Mouse (Mus musculus) liver, embryonic 15.5 days (tissue): Measurements from ENCODE around the gene Scaf8. TPM values are rescaled to one million over a fixed set of nuclear protein-coding genes. Genes with fewer than 3 reads are reported as not detected.
A peak's percentile ranks its signal among the peaks of the same experiment; 100 is the strongest.
"Not testable (repeated sequence)": the region's sequence is repeated elsewhere in the genome, so short reads cannot be mapped to it uniquely, and the experiment has no call there.

Experiments used
- ATAC-seq: fragments of 200-750 bp; cut with Nextera tagmentation; 2 replicates; pipeline ENCODE4 v1.8.0; 2017; ENCODE audit warnings: moderate number of reproducible peaks, mild to moderate bottlenecking, moderate library complexity; ENCODE audit not compliant: insufficient read depth
- H3K27ac ChIP-seq: fragments of 300-500 bp; sonication (generic); replicated peaks from 2 replicates; pipeline ENCODE4 v1.5.1; 2015; ENCODE audit warnings: mild to moderate bottlenecking, inconsistent platforms
- H3K27me3 ChIP-seq: fragments of 300-500 bp; sonication (generic); 2 replicates; pipeline ENCODE4 v1.6.1; 2015; ENCODE audit warnings: mild to moderate bottlenecking, inconsistent platforms
- H3K36me3 ChIP-seq: fragments of 300-500 bp; sonication (generic); replicated peaks from 2 replicates; pipeline ENCODE4 v1.6.1; 2015; ENCODE audit warnings: moderate library complexity, mild to moderate bottlenecking, inconsistent platforms
- H3K4me1 ChIP-seq: fragments of 300-500 bp; sonication (generic); replicated peaks from 2 replicates; pipeline ENCODE4 v1.6.1; 2015; ENCODE audit warnings: inconsistent platforms
- H3K4me2 ChIP-seq: fragments of 300-500 bp; sonication (generic); 2 replicates; pipeline ENCODE4 v1.6.1; 2015; ENCODE audit warnings: moderate library complexity, mild to moderate bottlenecking, inconsistent platforms
- H3K4me3 ChIP-seq: fragments of 300-500 bp; sonication (generic); replicated peaks from 2 replicates; pipeline ENCODE4 v1.5.1; 2015; ENCODE audit warnings: mild to moderate bottlenecking, inconsistent platforms
- H3K9ac ChIP-seq: fragments of 300-500 bp; sonication (generic); 2 replicates; pipeline ENCODE4 v1.6.1; 2015; ENCODE audit warnings: moderate library complexity, mild to moderate bottlenecking, inconsistent platforms
- H3K9me3 ChIP-seq: fragments of 300-500 bp; sonication (generic); replicated peaks from 2 replicates; pipeline ENCODE4 v1.6.1; 2016; ENCODE audit warnings: inconsistent platforms
- WGBS: fragments of 180-500 bp; shearing (Covaris S2); methylation state at CpG from one replicate; pipeline ENCODE4 v1.1.7; 2015; ENCODE audit warnings: mixed read lengths; ENCODE audit not compliant: insufficient replicate concordance; 5-methylcytosine and 5-hydroxymethylcytosine counted together
- polyA plus RNA-seq: library from polyadenylated mRNA; unstranded; fragments of >200 nt; fragmentation: Nextera tagmentation; extraction: Ambion mirVana; gene quantifications from 2 replicates; pipeline ENCODE4 v1.2.1, GENCODE M21; 2015

Gene Scaf8
- polyA plus RNA-seq, 1 experiment from 2014 or later = 8.0 TPM

DNA sequence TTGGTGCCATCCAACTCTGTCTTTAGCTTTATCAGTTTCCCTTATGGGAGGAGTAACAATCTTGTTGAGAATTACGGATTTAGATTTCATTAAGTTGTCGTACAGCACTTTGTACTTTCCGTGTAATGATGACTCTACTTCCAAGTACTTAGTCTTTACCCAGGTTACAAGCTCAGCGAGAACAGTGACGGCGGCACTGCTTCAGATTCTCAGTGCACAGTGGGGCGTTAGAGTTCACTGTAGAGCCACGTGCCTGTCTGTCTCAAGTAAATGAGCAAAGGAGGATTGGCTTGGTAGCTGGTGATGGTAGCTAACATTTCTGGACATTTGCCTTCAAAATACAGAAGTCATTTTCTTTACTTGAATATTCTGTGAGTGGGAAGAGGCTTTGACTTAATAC lies 6.2 kb downstream of the Scaf8 start:
- H3K27ac ChIP-seq, ATAC-seq, H3K36me3 ChIP-seq, H3K9me3 ChIP-seq, H3K4me3 ChIP-seq, H3K4me2 ChIP-seq, H3K9ac ChIP-seq, H3K27me3 ChIP-seq: not testable (repeated sequence)
- 79% methylated on average over 8 of the region's 8 CpGs for WGBS
- H3K4me1 ChIP-seq = peaks cover 26% of the 10 kb centered on the region

DNA sequence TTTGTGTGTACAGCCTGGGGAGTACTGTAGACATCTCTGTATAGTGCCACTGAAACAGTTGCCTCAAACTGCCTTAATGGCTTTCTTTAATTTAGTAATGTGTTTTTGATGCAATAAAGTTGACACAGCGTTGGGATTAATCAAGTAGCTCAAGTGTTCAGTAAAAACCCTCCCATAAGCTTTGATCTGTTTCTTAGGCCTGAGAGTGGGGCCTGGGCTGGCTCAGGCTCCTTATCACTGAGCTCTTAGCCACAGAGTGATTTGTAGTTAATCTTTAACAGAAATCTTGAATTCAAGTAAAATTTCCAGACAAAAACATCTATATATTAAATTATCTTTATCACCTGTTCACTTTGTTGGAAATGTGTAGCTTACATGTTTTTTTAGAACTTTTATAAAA lies 8.8 kb downstream of the Scaf8 start:
- not testable (repeated sequence) for H3K27ac ChIP-seq, ATAC-seq, H3K4me1 ChIP-seq, H3K27me3 ChIP-seq, H3K36me3 ChIP-seq, H3K4me2 ChIP-seq, H3K9me3 ChIP-seq, H3K4me3 ChIP-seq, H3K9ac ChIP-seq
- 48% methylated on average over 1 of the region's 1 CpGs for WGBS

DNA sequence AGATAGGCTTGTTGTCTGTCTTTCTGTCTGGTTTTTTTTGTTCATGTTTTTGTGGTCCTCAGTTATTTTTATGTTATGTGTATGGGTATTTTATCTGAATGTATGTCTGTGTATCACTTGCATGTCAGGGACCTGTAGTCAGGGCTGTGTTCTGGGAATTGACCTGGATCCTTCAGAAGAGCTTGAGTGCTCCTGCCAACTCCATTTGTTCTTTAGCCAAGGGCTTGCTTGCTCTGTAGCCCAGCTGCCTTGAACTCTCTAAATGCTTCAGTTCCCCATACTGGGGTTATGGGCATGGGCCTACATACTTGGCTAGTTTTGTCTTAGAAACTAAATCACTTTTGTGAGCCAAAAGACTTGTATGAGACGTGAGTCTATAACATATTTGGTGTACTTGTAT lies 13.9 kb downstream of the Scaf8 start:
- no peak overlapping the region for H3K9ac ChIP-seq
- no peaks in the 10 kb centered on the region for H3K27me3 ChIP-seq
- H3K9me3 ChIP-seq = no peaks in the 10 kb centered on the region
- H3K4me3 ChIP-seq = no peak overlapping the region
- H3K4me1 ChIP-seq = no peaks in the 10 kb centered on the region
- no peak for ATAC-seq
- H3K36me3 ChIP-seq = peaks cover 25% of the 10 kb centered on the region
- no peak overlapping the region for H3K27ac ChIP-seq
- WGBS = 75% methylated on average over 1 of the region's 1 CpGs
- no peak overlapping the region for H3K4me2 ChIP-seq

DNA sequence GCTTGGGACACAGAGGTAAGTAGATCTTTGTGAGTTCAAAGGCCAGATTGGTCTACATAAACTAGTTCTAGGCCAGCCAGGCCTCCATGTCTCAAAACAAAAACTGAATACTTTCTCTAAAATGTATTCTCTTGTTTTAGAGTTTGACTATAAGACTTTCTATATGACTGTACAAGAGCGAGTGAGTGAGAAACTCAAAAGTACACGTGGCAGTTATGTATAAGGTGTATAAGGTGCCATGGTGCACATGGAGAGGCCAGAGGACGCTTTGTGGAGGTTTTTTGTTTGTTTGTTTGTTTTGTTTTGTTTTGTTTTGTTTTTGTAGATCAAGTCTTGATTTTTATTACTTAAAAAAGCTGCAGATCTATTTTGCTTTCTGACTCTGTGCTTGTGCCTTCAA lies 15.0 kb downstream of the Scaf8 start:
- Histone ChIP-seq H3K9ac (no peak overlapping the region), H3K4me3 (no peak overlapping the region), H3K36me3 (peaks cover 26% of the 10 kb centered on the region), H3K27me3 (no peaks in the 10 kb centered on the region), H3K27ac (no peak overlapping the region), H3K4me2 (no peak overlapping the region), H3K9me3 (no peaks in the 10 kb centered on the region), H3K4me1 (no peaks in the 10 kb centered on the region)
- no peak for ATAC-seq
- 80% methylated on average over 3 of the region's 3 CpGs for WGBS

DNA sequence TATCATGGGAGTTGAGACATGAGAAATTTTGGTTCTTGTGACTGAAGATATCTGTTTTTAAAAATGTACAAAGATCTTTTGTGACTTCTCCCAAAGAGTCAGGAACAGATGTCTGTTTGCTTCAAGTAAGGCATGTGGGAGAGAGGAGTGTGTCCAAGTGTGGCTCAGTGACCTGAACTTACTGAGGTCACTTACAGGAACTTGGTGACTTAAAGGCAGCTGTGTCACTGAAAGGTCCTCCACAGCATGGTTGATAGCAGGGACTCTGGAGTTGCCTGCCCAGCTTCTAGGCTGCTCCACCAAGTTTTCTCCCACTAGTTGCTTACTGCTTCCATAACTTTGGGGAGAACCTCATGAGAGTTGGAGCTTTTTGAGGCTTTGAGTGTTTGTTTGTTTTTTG lies 20.6 kb downstream of the Scaf8 start:
- Histone ChIP-seq H3K27ac (no peak overlapping the region), H3K4me3 (no peak overlapping the region), H3K9me3 (no peaks in the 10 kb centered on the region), H3K4me1 (peaks cover 32% of the 10 kb centered on the region), H3K4me2 (no peak overlapping the region), H3K9ac (no peak overlapping the region), H3K36me3 (peaks cover 13% of the 10 kb centered on the region), H3K27me3 (no peaks in the 10 kb centered on the region)
- no peak for ATAC-seq

DNA sequence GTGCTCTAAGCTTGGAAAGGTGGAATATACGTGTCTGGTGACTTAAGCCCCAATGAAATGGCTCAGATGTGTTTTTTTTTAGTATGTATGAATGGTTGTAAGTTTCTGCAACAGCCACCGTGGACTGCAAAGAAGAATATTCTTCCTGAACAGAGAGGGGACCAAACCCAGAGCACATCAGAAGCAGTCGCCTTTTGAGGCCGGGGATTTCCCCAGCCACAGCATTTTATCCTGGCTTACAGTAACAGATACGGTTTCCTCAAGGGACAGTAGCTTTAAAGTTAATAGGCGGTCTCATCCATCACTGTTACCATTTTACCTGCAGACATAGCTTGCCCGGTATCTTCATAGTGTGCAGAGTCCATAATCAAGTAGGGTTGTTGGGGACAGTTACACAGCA lies 21.4 kb downstream of the Scaf8 start:
- peaks cover 38% of the 10 kb centered on the region for H3K4me1 ChIP-seq
- H3K4me2 ChIP-seq = no peak overlapping the region
- H3K9me3 ChIP-seq = no peaks in the 10 kb centered on the region
- H3K27ac ChIP-seq = no peak overlapping the region
- no peak for ATAC-seq
- H3K4me3 ChIP-seq = no peak overlapping the region
- H3K9ac ChIP-seq = no peak overlapping the region
- no peaks in the 10 kb centered on the region for H3K27me3 ChIP-seq
- peaks cover 16% of the 10 kb centered on the region for H3K36me3 ChIP-seq
- WGBS = 75% methylated on average over 7 of the region's 7 CpGs

DNA sequence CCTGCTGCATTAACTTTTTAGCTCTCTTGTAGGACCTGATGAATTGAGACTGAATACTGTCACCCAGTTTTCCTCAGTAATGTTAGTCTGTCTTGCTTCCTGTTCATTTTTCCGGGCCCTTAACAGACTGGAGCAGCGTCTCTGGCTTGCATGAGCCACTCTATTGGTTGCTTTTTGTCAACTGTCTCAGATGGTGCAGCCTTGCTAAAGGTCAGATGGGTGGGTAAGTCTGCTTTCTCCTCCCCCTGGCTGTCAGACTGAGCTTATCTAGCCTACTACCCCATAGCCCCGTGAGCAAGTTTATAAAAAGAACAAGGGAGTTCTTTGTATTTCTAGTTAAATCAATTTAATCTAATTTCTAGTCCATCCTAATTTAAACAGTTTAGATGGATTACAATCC lies 23.6 kb downstream of the Scaf8 start:
- H3K36me3 ChIP-seq = peaks cover 6% of the 10 kb centered on the region; the same call in 1 of the 2 replicates
- H3K9ac ChIP-seq = no peak overlapping the region
- 16% methylated on average over 3 of the region's 3 CpGs for WGBS
- H3K27me3 ChIP-seq = no peaks in the 10 kb centered on the region
- H3K27ac ChIP-seq = no peak overlapping the region
- H3K4me1 ChIP-seq = peaks cover 41% of the 10 kb centered on the region
- peak; percentile 75 for ATAC-seq
- H3K4me2 ChIP-seq = no peak overlapping the region
- H3K4me3 ChIP-seq = no peak overlapping the region
- no peaks in the 10 kb centered on the region for H3K9me3 ChIP-seq

DNA sequence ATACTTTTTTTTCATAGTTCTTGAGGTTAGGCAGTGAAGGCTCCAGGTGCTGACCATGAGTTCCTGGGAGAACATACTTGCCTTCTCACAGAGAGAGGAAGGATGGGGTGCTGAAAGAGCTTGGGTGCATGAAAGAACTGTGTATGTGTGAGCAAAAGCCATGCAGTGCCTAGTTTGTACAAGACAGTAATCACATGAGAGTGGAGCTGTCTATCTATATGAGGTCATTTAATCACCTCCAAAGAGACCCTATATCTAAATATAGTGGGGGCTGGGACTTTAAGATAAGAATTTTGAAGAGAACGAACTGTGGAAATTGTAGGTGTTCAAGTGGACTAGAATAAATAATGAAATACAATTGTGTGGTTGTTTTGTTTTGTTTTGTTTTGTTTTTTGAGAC lies 25.3 kb downstream of the Scaf8 start:
- WGBS = 11% methylated on average over 1 of the region's 1 CpGs
- no peak overlapping the region for H3K9ac ChIP-seq
- peak overlapping the region; percentile 23; the same call in 1 of the 2 replicates for H3K4me2 ChIP-seq
- no peaks in the 10 kb centered on the region for H3K9me3 ChIP-seq
- H3K4me3 ChIP-seq = no peak overlapping the region
- ATAC-seq = peak; percentile 60; the same call in 1 of the 2 replicates
- H3K27me3 ChIP-seq = no peaks in the 10 kb centered on the region
- H3K4me1 ChIP-seq = peaks cover 46% of the 10 kb centered on the region
- H3K27ac ChIP-seq = no peak overlapping the region
- peaks cover 6% of the 10 kb centered on the region; the same call in 1 of the 2 replicates for H3K36me3 ChIP-seq

DNA sequence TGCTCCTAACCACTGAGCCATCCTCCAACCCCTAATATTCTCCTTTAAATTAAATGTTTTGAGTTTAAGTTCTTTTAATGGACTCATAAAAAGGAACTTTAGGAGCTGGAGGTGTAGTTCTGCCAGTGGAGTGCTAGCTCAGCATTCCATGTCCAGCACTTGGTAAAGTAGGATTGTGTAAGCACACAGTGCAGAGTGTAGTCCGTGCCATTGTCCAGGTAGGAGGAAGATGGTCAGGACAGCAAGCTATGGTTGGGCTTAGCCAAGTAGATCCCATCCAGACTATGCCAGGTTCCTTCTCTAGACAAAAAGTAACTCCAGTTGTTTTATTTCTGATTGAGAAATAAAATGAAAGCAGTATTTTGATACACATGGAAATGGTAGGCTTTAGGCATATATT lies 34.1 kb downstream of the Scaf8 start:
- H3K4me2 ChIP-seq = no peak overlapping the region
- WGBS = 71% methylated on average over 1 of the region's 1 CpGs
- peaks cover 9% of the 10 kb centered on the region; the same call in 1 of the 2 replicates for H3K4me1 ChIP-seq
- no peak overlapping the region for H3K9ac ChIP-seq
- no peak overlapping the region for H3K27ac ChIP-seq
- no peak overlapping the region for H3K4me3 ChIP-seq
- H3K27me3 ChIP-seq = no peaks in the 10 kb centered on the region
- H3K9me3 ChIP-seq = no peaks in the 10 kb centered on the region
- ATAC-seq = 0 out of 2 replicates have a peak, but pooled peaks have one; percentile 45
- H3K36me3 ChIP-seq = peaks cover 35% of the 10 kb centered on the region

DNA sequence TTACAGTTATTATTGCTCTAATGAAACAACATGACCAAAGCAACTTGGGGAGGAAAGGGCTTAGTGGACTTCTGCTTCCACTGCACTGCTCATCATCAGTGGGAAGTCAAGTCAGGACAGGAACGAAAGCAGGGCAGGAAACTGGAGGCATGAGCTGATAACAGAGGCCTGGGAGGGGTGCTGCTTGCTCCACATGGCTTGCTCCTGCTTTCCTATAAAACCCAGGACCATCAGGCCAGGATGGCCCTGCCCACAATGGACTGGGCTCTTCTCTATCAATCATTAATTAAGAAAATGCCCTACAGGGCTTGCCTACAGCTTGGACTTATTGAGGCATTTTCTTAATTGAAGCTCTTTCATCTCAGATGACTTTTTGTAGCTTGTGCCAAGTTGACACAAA lies 34.8 kb downstream of the Scaf8 start:
- Histone ChIP-seq H3K4me1 (peaks cover 5% of the 10 kb centered on the region; the same call in 1 of the 2 replicates), H3K27me3 (no peaks in the 10 kb centered on the region), H3K9ac (no peak overlapping the region), H3K4me2 (no peak overlapping the region), H3K36me3 (peaks cover 39% of the 10 kb centered on the region), H3K9me3 (no peaks in the 10 kb centered on the region), H3K27ac (no peak overlapping the region), H3K4me3 (no peak overlapping the region)
- 13% methylated on average over 1 of the region's 1 CpGs for WGBS
- ATAC-seq = peak; percentile 38; the same call in 1 of the 2 replicates

DNA sequence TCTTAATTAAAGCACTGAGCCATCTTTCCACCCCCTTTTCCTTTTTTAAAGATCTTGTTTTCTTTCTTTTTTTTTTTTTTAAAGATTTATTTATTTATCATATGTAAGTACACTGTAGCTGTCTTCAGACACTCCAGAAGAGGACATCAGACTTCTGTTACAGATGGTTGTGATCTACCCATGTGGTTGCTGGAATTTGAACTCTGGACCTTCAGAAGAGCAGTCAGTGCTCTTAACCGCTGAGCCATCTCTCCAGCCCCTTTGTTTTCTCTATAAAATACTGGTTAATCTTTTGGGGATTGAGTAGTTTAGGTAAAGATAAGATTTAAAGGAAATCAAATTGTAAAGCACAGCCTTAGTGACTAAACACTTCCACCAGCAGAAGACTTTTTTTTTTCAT lies 35.9 kb downstream of the Scaf8 start:
- H3K27me3 ChIP-seq, H3K4me2 ChIP-seq, ATAC-seq, H3K27ac ChIP-seq, H3K4me1 ChIP-seq, H3K4me3 ChIP-seq, H3K9me3 ChIP-seq, H3K9ac ChIP-seq: not testable (repeated sequence)
- peaks cover 36% of the 10 kb centered on the region for H3K36me3 ChIP-seq
- WGBS = 73% methylated on average over 1 of the region's 1 CpGs

DNA sequence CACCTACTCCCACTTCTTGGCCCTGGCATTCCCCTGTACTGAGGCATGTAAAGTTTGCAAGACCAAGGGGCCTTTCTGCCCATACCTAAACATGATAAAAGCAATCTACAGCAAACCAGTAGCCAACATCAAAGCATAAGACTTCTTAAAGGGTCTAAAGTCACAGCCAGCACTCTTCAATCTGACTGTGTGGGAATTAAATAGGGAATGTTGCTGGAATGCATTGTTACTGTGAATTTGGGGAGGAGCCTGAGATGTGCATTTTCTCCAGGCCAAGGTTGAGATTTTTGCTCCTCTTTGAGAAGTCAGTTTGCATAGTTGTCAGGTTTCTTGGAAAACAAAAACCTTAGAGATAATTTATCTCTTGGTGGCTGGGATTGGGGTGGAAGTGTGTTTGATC lies 36.4 kb downstream of the Scaf8 start:
- no peak for ATAC-seq
- Histone ChIP-seq H3K9ac (no peak overlapping the region), H3K4me2 (no peak overlapping the region), H3K9me3 (no peaks in the 10 kb centered on the region), H3K36me3 (peaks cover 41% of the 10 kb centered on the region), H3K4me3 (no peak overlapping the region), H3K27ac (no peak overlapping the region), H3K4me1 (peaks cover 4% of the 10 kb centered on the region; the same call in 1 of the 2 replicates), H3K27me3 (no peaks in the 10 kb centered on the region)
